Mouse (Mus musculus) spleen, adult 18-20 months (tissue): ENCODE data around the gene Tor4a.
A peak's percentile ranks its signal among the peaks of the same experiment; 100 is the strongest.

Source experiments
- DNase-seq, 2 experiments: peaks; one replicate each; pipeline ENCODE4 v3.0.0; 2022; ENCODE audit warnings: mixed read lengths in 2 of 2

Gene Tor4a

GRCm38 (mm10) chr2:25196172-25196954 is at the start of gene Tor4a:
Gene Tor4a (minus strand): TSS chr2:25196886.
- DNase-seq = peak; percentile 78 to 89

GRCm38 (mm10) chr2:25244144-25244543 is 47.5 kb upstream of the Tor4a start:
- DNase-seq = no peak

GRCm38 (mm10) chr2:25243342-25243741 is 46.7 kb upstream of the Tor4a start:
- no peak for DNase-seq

GRCm38 (mm10) chr2:25242101-25242506 is 45.4 kb upstream of the Tor4a start, which contains the start of the genes Rnf208 and Cysrt1:
Gene Rnf208 (plus strand): TSS chr2:25242255.
Gene Cysrt1 (minus strand): TSS chr2:25242452.
- DNase-seq = no peak

- no peak for DNase-seq
These were observed 44.7 kb upstream of the Tor4a start for GRCm38 (mm10) chr2:25241438-25241775.

GRCm38 (mm10) chr2:25240723-25241437 is 44.2 kb upstream of the Tor4a start:
- DNase-seq = peak in 1 of 2 experiments; percentile 52

GRCm38 (mm10) chr2:25240310-25240709 is 43.6 kb upstream of the Tor4a start:
- DNase-seq = no peak

GRCm38 (mm10) chr2:25239766-25240165 is 43.1 kb upstream of the Tor4a start:
- DNase-seq = no peak

GRCm38 (mm10) chr2:25238106-25238505 is 41.4 kb upstream of the Tor4a start:
- DNase-seq = no peak

- DNase-seq = no peak
These were observed 40.8 kb upstream of the Tor4a start for GRCm38 (mm10) chr2:25237522-25237921.

- DNase-seq = no peak
These were observed 39.9 kb upstream of the Tor4a start, which contains the start of gene Rnf224 for GRCm38 (mm10) chr2:25236614-25237013. Gene Rnf224 (minus strand): TSS chr2:25236787.

- no peak for DNase-seq
These were observed 38.0 kb upstream of the Tor4a start for GRCm38 (mm10) chr2:25234551-25235220.

- no peak for DNase-seq
These were observed 37.4 kb upstream of the Tor4a start, which contains the start of gene Slc34a3 for GRCm38 (mm10) chr2:25234050-25234449. Gene Slc34a3 (minus strand): TSS chr2:25234364.

- no peak for DNase-seq
These were observed 36.7 kb upstream of the Tor4a start for GRCm38 (mm10) chr2:25233421-25233820.

GRCm38 (mm10) chr2:25231038-25231437 is 34.4 kb upstream of the Tor4a start:
- no peak for DNase-seq

- no peak for DNase-seq
These were observed 33.9 kb upstream of the Tor4a start for GRCm38 (mm10) chr2:25230581-25230980.

GRCm38 (mm10) chr2:25229582-25229981 is 32.9 kb upstream of the Tor4a start:
- no peak for DNase-seq

GRCm38 (mm10) chr2:25228995-25229530 is 32.4 kb upstream of the Tor4a start:
- no peak for DNase-seq

GRCm38 (mm10) chr2:25228431-25228889 is 31.8 kb upstream of the Tor4a start:
- peak; percentile 71 to 87 for DNase-seq

GRCm38 (mm10) chr2:25227406-25227805 is 30.7 kb upstream of the Tor4a start:
- no peak for DNase-seq

- no peak for DNase-seq
These were observed 30.2 kb upstream of the Tor4a start for GRCm38 (mm10) chr2:25226864-25227263.

GRCm38 (mm10) chr2:25225811-25226379 is 29.2 kb upstream of the Tor4a start:
- DNase-seq = no peak
